Mouse (Mus musculus): ENCODE measurements around the gene Catsperd.

DNA sequence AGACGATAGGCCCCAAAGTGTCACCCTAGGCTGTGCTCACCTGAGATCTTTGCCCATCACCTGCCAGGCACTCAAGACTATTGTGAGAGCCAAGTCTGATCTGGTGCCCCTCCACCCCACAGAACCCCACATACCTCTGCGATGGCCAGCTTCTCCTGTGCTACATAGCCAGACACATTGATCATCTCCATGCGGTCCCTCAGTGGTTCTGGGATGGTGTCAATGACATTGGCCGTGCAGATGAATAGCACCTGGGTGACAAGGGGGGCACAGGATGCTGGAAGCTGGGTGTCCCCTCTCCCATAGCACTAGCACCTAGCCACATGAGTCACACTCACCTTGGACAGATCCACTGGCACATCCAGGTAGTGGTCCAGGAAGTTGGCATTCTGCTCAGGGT is 12.2 kb upstream of the Catsperd start:
- TF ChIP-seq CTCF (IDR thresholded peaks at IDR 0.05; ENCODE audit: low read depth) = no peak
- no peak for TF ChIP-seq EP300 (IDR thresholded peaks at IDR 0.05; ENCODE audit: low read depth)
